Mouse (Mus musculus) midbrain, embryonic 13.5 days (tissue): ENCODE data around the gene Xrn1. TPM values are rescaled to one million over a fixed set of nuclear protein-coding genes. Genes with fewer than 3 reads are reported as not detected.
"Not testable (repeated sequence)": the region's sequence is repeated elsewhere in the genome, so short reads cannot be mapped to it uniquely, and the experiment has no call there.

Experiments
- ATAC-seq: fragments of 200-750 bp; cut with Nextera tagmentation; 2 replicates; pipeline ENCODE4 v1.8.0; 2017; ENCODE audit warnings: mild to moderate bottlenecking, moderate TSS enrichment, moderate library complexity
- H3K27ac ChIP-seq: fragments of 300-500 bp; sonication (generic); 2 replicates; pipeline ENCODE4 v1.5.1; 2015; ENCODE audit warnings: inconsistent platforms, mild to moderate bottlenecking, moderate library complexity
- H3K27me3 ChIP-seq: fragments of 300-500 bp; sonication (generic); 2 replicates; pipeline ENCODE4 v1.6.1; 2015; ENCODE audit warnings: mild to moderate bottlenecking, inconsistent platforms
- H3K36me3 ChIP-seq: fragments of 300-500 bp; sonication (generic); 2 replicates; pipeline ENCODE4 v1.6.1; 2015; ENCODE audit warnings: mild to moderate bottlenecking, inconsistent platforms
- H3K4me1 ChIP-seq: fragments of 300-500 bp; sonication (generic); replicated peaks from 2 replicates; pipeline ENCODE4 v1.6.1; 2015; ENCODE audit warnings: inconsistent platforms
- H3K4me2 ChIP-seq: fragments of 300-500 bp; sonication (generic); replicated peaks from 2 replicates; pipeline ENCODE4 v1.6.1; 2015; ENCODE audit warnings: moderate library complexity, mild to moderate bottlenecking, inconsistent platforms
- H3K4me3 ChIP-seq: fragments of 300-500 bp; sonication (generic); replicated peaks from 2 replicates; pipeline ENCODE4 v1.5.1; 2015; ENCODE audit warnings: mild to moderate bottlenecking, inconsistent platforms
- H3K9ac ChIP-seq: fragments of 300-500 bp; sonication (generic); replicated peaks from 2 replicates; pipeline ENCODE4 v1.6.1; 2015; ENCODE audit warnings: mild to moderate bottlenecking, inconsistent platforms
- H3K9me3 ChIP-seq: fragments of 300-500 bp; sonication (generic); 2 replicates; pipeline ENCODE4 v1.6.1; 2016; ENCODE audit warnings: mild to moderate bottlenecking, inconsistent platforms
- WGBS: fragments of 180-500 bp; shearing (Covaris S2); methylation state at CpG from one replicate; pipeline ENCODE4 v1.1.7; 2015; 5-methylcytosine and 5-hydroxymethylcytosine counted together
- polyA plus RNA-seq: library from polyadenylated mRNA; unstranded; fragments of >200 nt; fragmentation: Nextera tagmentation; extraction: Ambion mirVana; gene quantifications from 2 replicates; pipeline ENCODE4 v1.2.1, GENCODE M21; 2015

Xrn1 gene
- polyA plus RNA-seq, 1 experiment from 2014 or later: 20.1 TPM

- H3K27me3 ChIP-seq: no peaks in the 10 kb centered on the region
- H3K4me2 ChIP-seq: no peak overlapping the region
- H3K4me3 ChIP-seq: no peak overlapping the region
- H3K9me3 ChIP-seq: no peaks in the 10 kb centered on the region
- H3K9ac ChIP-seq: no peak overlapping the region
- no peak for ATAC-seq
- peaks cover 67% of the 10 kb centered on the region for H3K36me3 ChIP-seq
- no peak overlapping the region for H3K27ac ChIP-seq
- no peaks in the 10 kb centered on the region for H3K4me1 ChIP-seq
- WGBS: 91% methylated on average over 6 of the region's 6 CpGs
Measured at GRCm38 (mm10) chr9:96056417-96057223, 102.1 kb downstream of the Xrn1 start.

DNA sequence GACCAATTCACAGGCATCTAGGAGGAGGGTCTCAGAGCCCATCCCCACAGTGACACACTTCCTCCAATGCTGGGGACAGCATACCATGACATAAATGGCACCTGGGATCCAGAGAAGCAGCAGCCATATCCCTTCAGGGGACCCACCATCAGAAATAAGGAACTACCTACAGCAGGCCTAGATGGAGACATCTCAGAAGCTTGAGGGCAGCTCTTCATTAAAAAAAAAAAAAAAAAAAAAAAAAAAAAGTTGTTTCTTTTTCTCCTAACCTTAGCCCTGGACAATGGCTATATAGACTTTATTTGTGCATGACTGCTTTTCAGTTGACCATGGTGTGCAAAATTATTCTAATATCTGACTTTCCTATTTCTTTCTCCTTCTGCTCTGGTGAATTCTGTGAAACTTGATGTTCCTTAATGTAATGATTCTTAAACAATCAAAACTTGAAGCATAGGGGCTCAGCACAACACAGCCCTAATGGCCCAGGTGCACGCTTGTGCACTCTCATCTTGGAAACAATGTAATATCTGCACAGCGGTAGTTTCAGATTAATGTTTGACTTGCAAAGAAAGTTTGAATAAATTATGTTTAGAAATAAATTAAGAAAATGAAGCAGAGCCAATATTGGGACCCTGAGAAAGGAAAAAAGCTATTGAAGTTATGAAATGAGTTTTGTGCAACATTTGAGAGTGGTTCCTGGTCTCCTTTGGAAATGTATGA, 108.7 kb downstream of the Xrn1 start:
- Histone ChIP-seq H3K36me3 (peaks cover 14% of the 10 kb centered on the region), H3K27me3 (no peaks in the 10 kb centered on the region), H3K9me3 (no peaks in the 10 kb centered on the region), H3K9ac (no peak overlapping the region), H3K4me1 (no peaks in the 10 kb centered on the region), H3K27ac (no peak overlapping the region), H3K4me3 (no peak overlapping the region), H3K4me2 (no peak overlapping the region)
- WGBS: 89% methylated on average over 2 of the region's 2 CpGs
- no peak for ATAC-seq

- Histone ChIP-seq H3K9me3 (no peaks in the 10 kb centered on the region), H3K27me3 (no peaks in the 10 kb centered on the region), H3K4me2 (no peak overlapping the region), H3K4me3 (no peak overlapping the region), H3K27ac (no peak overlapping the region), H3K4me1 (no peaks in the 10 kb centered on the region), H3K36me3 (peaks cover 7% of the 10 kb centered on the region), H3K9ac (no peak overlapping the region)
- 83% methylated on average over 5 of the region's 5 CpGs for WGBS
- no peak for ATAC-seq
Measured at GRCm38 (mm10) chr9:96063803-96064475, 109.4 kb downstream of the Xrn1 start.

GRCm38 (mm10) chr9:96067507-96067906, 112.9 kb downstream of the Xrn1 start:
- Histone ChIP-seq H3K36me3 (no peaks in the 10 kb centered on the region), H3K27ac (no peak overlapping the region), H3K9me3 (peaks cover 4% of the 10 kb centered on the region; the same call in 1 of the 2 replicates), H3K4me3 (no peak overlapping the region), H3K9ac (no peak overlapping the region), H3K4me2 (no peak overlapping the region), H3K4me1 (no peaks in the 10 kb centered on the region), H3K27me3 (no peaks in the 10 kb centered on the region)
- WGBS: 86% methylated on average over 2 of the region's 2 CpGs
- ATAC-seq: no peak

DNA sequence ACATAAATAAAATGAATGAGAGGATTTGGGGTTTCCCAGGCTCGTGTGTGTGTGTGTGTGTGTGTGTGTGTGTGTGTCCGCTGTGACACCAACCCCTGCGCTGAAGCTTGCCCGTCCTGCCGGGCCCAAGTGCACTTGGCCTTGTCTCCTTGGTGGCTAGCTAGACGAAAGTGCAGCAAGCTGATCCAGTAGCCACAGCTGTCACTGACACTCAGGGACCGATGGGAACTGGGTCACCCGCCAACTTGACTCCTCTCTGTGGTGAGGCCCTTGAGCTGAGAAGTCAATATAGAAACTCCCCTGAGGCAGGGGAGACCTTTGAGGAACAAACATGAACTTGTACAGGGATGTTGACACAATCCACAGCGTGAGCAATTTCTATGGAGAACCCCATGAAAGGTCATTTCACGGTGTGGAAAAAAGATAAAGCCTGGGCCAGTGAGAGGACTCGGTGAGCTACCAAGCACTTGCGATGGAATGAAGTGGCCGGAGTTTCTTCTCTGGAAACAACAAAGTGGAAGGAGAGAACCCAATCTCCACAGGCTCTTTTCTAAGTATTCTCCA, 124.3 kb downstream of the Xrn1 start:
- Histone ChIP-seq H3K9ac (no peak overlapping the region), H3K27me3 (no peaks in the 10 kb centered on the region), H3K27ac (no peak overlapping the region), H3K4me2 (no peak overlapping the region), H3K9me3 (no peaks in the 10 kb centered on the region), H3K36me3 (no peaks in the 10 kb centered on the region), H3K4me1 (no peaks in the 10 kb centered on the region), H3K4me3 (no peak overlapping the region)
- WGBS: 90% methylated on average over 13 of the region's 13 CpGs
- no peak for ATAC-seq

- H3K4me3 ChIP-seq: no peak overlapping the region
- no peaks in the 10 kb centered on the region for H3K27me3 ChIP-seq
- H3K4me1 ChIP-seq: no peaks in the 10 kb centered on the region
- no peaks in the 10 kb centered on the region for H3K36me3 ChIP-seq
- ATAC-seq: no peak
- no peak overlapping the region for H3K9ac ChIP-seq
- no peak overlapping the region for H3K27ac ChIP-seq
- H3K9me3 ChIP-seq: no peaks in the 10 kb centered on the region
- H3K4me2 ChIP-seq: no peak overlapping the region
- 86% methylated on average over 6 of the region's 6 CpGs for WGBS
Measured at GRCm38 (mm10) chr9:96085293-96085692, 130.7 kb downstream of the Xrn1 start.

- no peak overlapping the region for H3K9ac ChIP-seq
- no peaks in the 10 kb centered on the region for H3K4me1 ChIP-seq
- no peak overlapping the region for H3K4me2 ChIP-seq
- no peaks in the 10 kb centered on the region for H3K36me3 ChIP-seq
- 87% methylated on average over 2 of the region's 2 CpGs for WGBS
- no peaks in the 10 kb centered on the region for H3K9me3 ChIP-seq
- no peak overlapping the region for H3K27ac ChIP-seq
- no peak overlapping the region for H3K4me3 ChIP-seq
- no peaks in the 10 kb centered on the region for H3K27me3 ChIP-seq
- ATAC-seq: no peak
Measured at GRCm38 (mm10) chr9:96087671-96088070, 133.1 kb downstream of the Xrn1 start.

GRCm38 (mm10) chr9:96088456-96088855, 133.9 kb downstream of the Xrn1 start:
- H3K27ac ChIP-seq, H3K4me2 ChIP-seq, H3K4me3 ChIP-seq, H3K9ac ChIP-seq, H3K4me1 ChIP-seq, ATAC-seq, H3K27me3 ChIP-seq, H3K36me3 ChIP-seq, H3K9me3 ChIP-seq: not testable (repeated sequence)
- 81% methylated on average over 3 of the region's 3 CpGs for WGBS

- H3K36me3 ChIP-seq: not testable (repeated sequence)
Measured at GRCm38 (mm10) chr9:96092637-96093036, 138.1 kb downstream of the Xrn1 start.

GRCm38 (mm10) chr9:96093221-96093620, 138.7 kb downstream of the Xrn1 start:
- Histone ChIP-seq H3K9ac (no peak overlapping the region), H3K4me3 (no peak overlapping the region), H3K27ac (no peak overlapping the region), H3K9me3 (peaks cover 7% of the 10 kb centered on the region), H3K4me2 (no peak overlapping the region), H3K27me3 (no peaks in the 10 kb centered on the region), H3K4me1 (no peaks in the 10 kb centered on the region), H3K36me3 (no peaks in the 10 kb centered on the region)
- WGBS: 89% methylated on average over 1 of the region's 1 CpGs
- no peak for ATAC-seq

More at GRCm38 (mm10) chr9:96092637-96093036, 138.1 kb downstream of the Xrn1 start:
- H3K9ac ChIP-seq, H3K4me3 ChIP-seq, H3K9me3 ChIP-seq, H3K4me2 ChIP-seq, H3K27ac ChIP-seq, ATAC-seq, H3K4me1 ChIP-seq, H3K27me3 ChIP-seq: not testable (repeated sequence)
- 92% methylated on average over 10 of the region's 10 CpGs for WGBS

- no peaks in the 10 kb centered on the region for H3K36me3 ChIP-seq
- H3K4me2 ChIP-seq: no peak overlapping the region
- ATAC-seq: no peak
- H3K9me3 ChIP-seq: peaks cover 15% of the 10 kb centered on the region
- H3K4me1 ChIP-seq: no peaks in the 10 kb centered on the region
- H3K27ac ChIP-seq: no peak overlapping the region
- no peaks in the 10 kb centered on the region for H3K27me3 ChIP-seq
- 50% methylated on average over 1 of the region's 1 CpGs for WGBS
- H3K4me3 ChIP-seq: no peak overlapping the region
- H3K9ac ChIP-seq: no peak overlapping the region
Measured at GRCm38 (mm10) chr9:96094341-96094740, 139.8 kb downstream of the Xrn1 start.

GRCm38 (mm10) chr9:96095192-96095591, 140.6 kb downstream of the Xrn1 start:
- 92% methylated on average over 1 of the region's 1 CpGs for WGBS
- H3K36me3 ChIP-seq: no peaks in the 10 kb centered on the region
- peaks cover 23% of the 10 kb centered on the region for H3K9me3 ChIP-seq
- no peaks in the 10 kb centered on the region for H3K4me1 ChIP-seq
- no peak overlapping the region for H3K4me3 ChIP-seq
- H3K9ac ChIP-seq: no peak overlapping the region
- H3K27ac ChIP-seq: no peak overlapping the region
- no peaks in the 10 kb centered on the region for H3K27me3 ChIP-seq
- no peak for ATAC-seq
- no peak overlapping the region for H3K4me2 ChIP-seq
